Mouse (Mus musculus) layer of hippocampus, adult 8-10 months (tissue): ENCODE results near the gene Babam2. TPM values are rescaled to one million over a fixed set of nuclear protein-coding genes. Genes with fewer than 3 reads are reported as not detected.
"Not testable (repeated sequence)": the region's sequence is repeated elsewhere in the genome, so short reads cannot be mapped to it uniquely, and the experiment has no call there.

Source experiments
- DNase-seq, 2 experiments: peaks; one replicate each; pipeline ENCODE4 v3.0.0; 2022; ENCODE audit warnings: low spot score in 2 of 2
- total RNA-seq, 4 experiments: library from RNA; stranded (reverse); gene quantifications; 2 replicates each; pipeline ENCODE4 v1.2.4; 2022

Babam2 gene
- total RNA-seq, 4 experiments from 2014 or later, result 49.4 to 52.1 (median 50.4) TPM

GRCm38 (mm10) chr5:31828747-31829146, 131.3 kb downstream of the Babam2 start:
- DNase-seq, result no peak

GRCm38 (mm10) chr5:31829588-31829987, 132.1 kb downstream of the Babam2 start:
- no peak for DNase-seq

- no peak for DNase-seq
These were observed 134.1 kb downstream of the Babam2 start for GRCm38 (mm10) chr5:31831587-31831986.

- DNase-seq, result no peak
These were observed 138.2 kb downstream of the Babam2 start for GRCm38 (mm10) chr5:31835691-31836090.

GRCm38 (mm10) chr5:31839973-31840372, 142.5 kb downstream of the Babam2 start:
- no peak for DNase-seq

- no peak for DNase-seq
These were observed 142.9 kb downstream of the Babam2 start for GRCm38 (mm10) chr5:31840406-31840805.

GRCm38 (mm10) chr5:31844856-31845255, 147.4 kb downstream of the Babam2 start:
- no peak for DNase-seq

GRCm38 (mm10) chr5:31846971-31847370, 149.5 kb downstream of the Babam2 start:
- no peak for DNase-seq

- no peak for DNase-seq
These were observed 151.5 kb downstream of the Babam2 start for GRCm38 (mm10) chr5:31848995-31849394.

- DNase-seq, result no peak
These were observed 155.3 kb downstream of the Babam2 start for GRCm38 (mm10) chr5:31852786-31853185.

GRCm38 (mm10) chr5:31853831-31854230, 156.3 kb downstream of the Babam2 start:
- DNase-seq, result no peak

- not testable (repeated sequence) for DNase-seq
These were observed 161.4 kb downstream of the Babam2 start for GRCm38 (mm10) chr5:31858877-31859276.

GRCm38 (mm10) chr5:31860426-31860825, 162.9 kb downstream of the Babam2 start:
- DNase-seq, result no peak

- DNase-seq, result no peak
These were observed 163.5 kb downstream of the Babam2 start for GRCm38 (mm10) chr5:31860831-31861624.

- no peak for DNase-seq
These were observed 165.4 kb downstream of the Babam2 start for GRCm38 (mm10) chr5:31862753-31863468.

GRCm38 (mm10) chr5:31864095-31864494, 166.6 kb downstream of the Babam2 start:
- no peak for DNase-seq

GRCm38 (mm10) chr5:31866071-31866470, 168.6 kb downstream of the Babam2 start:
- no peak for DNase-seq

- DNase-seq, result no peak
These were observed 173.5 kb downstream of the Babam2 start for GRCm38 (mm10) chr5:31870856-31871520.

GRCm38 (mm10) chr5:31873328-31873727, 175.8 kb downstream of the Babam2 start:
- DNase-seq, result no peak

- DNase-seq, result no peak
These were observed 177.1 kb downstream of the Babam2 start for GRCm38 (mm10) chr5:31874543-31874942.

- no peak for DNase-seq
These were observed 178.0 kb downstream of the Babam2 start for GRCm38 (mm10) chr5:31875443-31875842.
